Mouse (Mus musculus): ENCODE results near the gene Cherp. TPM values are rescaled to one million over a fixed set of nuclear protein-coding genes. Genes with fewer than 3 reads are reported as not detected.

The Cherp gene
- total and polyA plus RNA-seq, 3 experiments: 21.1 to 106 (median 78.0) TPM

- H3K9me3 ChIP-seq (replicated peaks; ENCODE audit: insufficient read depth, low read length): no peaks in the 10 kb centered on the region
- H3K4me3 ChIP-seq (ENCODE audit: control insufficient read depth in 1 of 2, insufficient read depth in 1 of 2, low read depth in 2 of 2, low read length in 2 of 2): no peak overlapping the region
- H3K79me2 ChIP-seq (ENCODE audit: control insufficient read depth, insufficient read depth, low read length, poor library complexity): peaks cover 74% of the 10 kb centered on the region
- H3K27ac ChIP-seq (ENCODE audit: control insufficient read depth, low read depth, low read length): no peak overlapping the region
- H3K9ac ChIP-seq (ENCODE audit: control insufficient read depth, low read depth, low read length, poor library complexity, severe bottlenecking): no peak overlapping the region
- peaks cover 17 to 18% of the 10 kb centered on the region in 2 experiments for H3K4me1 ChIP-seq (ENCODE audit: control insufficient read depth in 1 of 2, insufficient read depth in 2 of 2, low read length in 2 of 2)
- H3K36me3 ChIP-seq (ENCODE audit: control insufficient read depth in 1 of 2, insufficient read depth in 2 of 2, low read length in 2 of 2): peaks cover 2 to 17% of the 10 kb centered on the region in 2 experiments
- DNase-seq (ENCODE audit: low read depth, low spot score): no peak
- no peaks in the 10 kb centered on the region for H3K27me3 ChIP-seq (ENCODE audit: control insufficient read depth in 1 of 2, insufficient read depth in 2 of 2, low read length in 2 of 2)
- TF ChIP-seq EP300 (IDR thresholded peaks at IDR 0.05; ENCODE audit: low read depth in 1 of 2, low read length in 2 of 2) (peak; percentile 19 to 56; a peak in 2 of 4 replicates), ELF1 (IDR thresholded peaks at IDR 0.05; ENCODE audit: low read depth, low read length) (no peak), TBP (IDR thresholded peaks at IDR 0.05; ENCODE audit: low read depth, low read length) (no peak), TCF12 (IDR thresholded peaks at IDR 0.05; ENCODE audit: low read depth, low read length) (peak; percentile 16; the same call in 1 of the 2 replicates), CHD2 (IDR thresholded peaks at IDR 0.05; ENCODE audit: low read length) (no peak), GATA1 (IDR thresholded peaks at IDR 0.05; ENCODE audit: low read depth, low read length) (peak; percentile 68), CTCF (IDR thresholded peaks at IDR 0.05 in 2 of 3, conservative IDR thresholded peaks at IDR 0.05 in 1 of 3; ENCODE audit: control insufficient read depth in 1 of 3, insufficient read depth in 1 of 3, low read depth in 2 of 3, low read length in 3 of 3, poor library complexity in 1 of 3, severe bottlenecking in 1 of 3) (no peak), UBTF (IDR thresholded peaks at IDR 0.05; ENCODE audit: borderline replicate concordance, insufficient read depth, low read depth, low read length) (no peak), MAX (IDR thresholded peaks at IDR 0.05; ENCODE audit: low read length) (no peak), USF1 (IDR thresholded peaks at IDR 0.05; ENCODE audit: low read depth, low read length) (no peak), ZMIZ1 (IDR thresholded peaks at IDR 0.05; ENCODE audit: low read depth, low read length) (no peak), RCOR1 (IDR thresholded peaks at IDR 0.05; ENCODE audit: low read depth, low read length) (peak; percentile 50; the same call in 1 of the 2 replicates), ZNF384 (IDR thresholded peaks at IDR 0.05; ENCODE audit: low read depth, low read length) (no peak), TAL1 (IDR thresholded peaks at IDR 0.05; ENCODE audit: low read length) (peak; percentile 59), BHLHE40 (IDR thresholded peaks at IDR 0.05; ENCODE audit: borderline replicate concordance, low read depth, low read length) (no peak), KAT2A (conservative IDR thresholded peaks at IDR 0.05; ENCODE audit: low read depth, low read length) (no peak)
These were observed 29.8 kb upstream of the Cherp start for GRCm38 (mm10) chr8:72504637-72505314.

GRCm38 (mm10) chr8:72504137-72504536 is 29.1 kb upstream of the Cherp start:
- H3K27ac ChIP-seq (ENCODE audit: control insufficient read depth, low read depth, low read length): no peak overlapping the region

More at GRCm38 (mm10) chr8:72504137-72504536, 29.1 kb upstream of the Cherp start:
- Histone ChIP-seq H3K36me3 (ENCODE audit: control insufficient read depth in 1 of 2, insufficient read depth in 2 of 2, low read length in 2 of 2) (peaks cover 2 to 17% of the 10 kb centered on the region in 2 experiments), H3K27me3 (ENCODE audit: control insufficient read depth in 1 of 2, insufficient read depth in 2 of 2, low read length in 2 of 2) (no peaks in the 10 kb centered on the region), H3K4me1 (ENCODE audit: control insufficient read depth in 1 of 2, insufficient read depth in 2 of 2, low read length in 2 of 2) (peaks cover 14 to 17% of the 10 kb centered on the region in 2 experiments), H3K9me3 (replicated peaks; ENCODE audit: insufficient read depth, low read length) (no peaks in the 10 kb centered on the region), H3K9ac (ENCODE audit: control insufficient read depth, low read depth, low read length, poor library complexity, severe bottlenecking) (no peak overlapping the region), H3K4me3 (ENCODE audit: control insufficient read depth in 1 of 2, insufficient read depth in 1 of 2, low read depth in 2 of 2, low read length in 2 of 2) (no peak overlapping the region), H3K79me2 (ENCODE audit: control insufficient read depth, insufficient read depth, low read length, poor library complexity) (peaks cover 71% of the 10 kb centered on the region)
- no peak for TF ChIP-seq E2F4 (IDR thresholded peaks at IDR 0.05; ENCODE audit: borderline replicate concordance, low read depth, low read length)
- TF ChIP-seq MAFK (IDR thresholded peaks at IDR 0.05; ENCODE audit: borderline replicate concordance, low read depth, low read length): no peak
- no peak for TF ChIP-seq ZC3H11A (IDR thresholded peaks at IDR 0.05; ENCODE audit: low read depth, low read length)
- TF ChIP-seq POLR2AphosphoS2 (IDR thresholded peaks at IDR 0.05; ENCODE audit: low read length): no peak
- no peak for TF ChIP-seq ELF1 (IDR thresholded peaks at IDR 0.05; ENCODE audit: low read depth, low read length)
- TF ChIP-seq GATA1 (IDR thresholded peaks at IDR 0.05; ENCODE audit: low read depth, low read length): no peak
- no peak for TF ChIP-seq CTCF (IDR thresholded peaks at IDR 0.05 in 2 of 3, conservative IDR thresholded peaks at IDR 0.05 in 1 of 3; ENCODE audit: control insufficient read depth in 1 of 3, insufficient read depth in 1 of 3, low read depth in 2 of 3, low read length in 3 of 3, poor library complexity in 1 of 3, severe bottlenecking in 1 of 3)
- TF ChIP-seq TBP (IDR thresholded peaks at IDR 0.05; ENCODE audit: low read depth, low read length): no peak
- no peak for DNase-seq (ENCODE audit: low read depth, low spot score)

All from MEL (cell line).